Mouse (Mus musculus) forebrain, postnatal 0 days (tissue): Measurements from ENCODE around the gene Cd28. TPM values are rescaled to one million over a fixed set of nuclear protein-coding genes. Genes with fewer than 3 reads are reported as not detected.
A peak's percentile ranks its signal among the peaks of the same experiment; 100 is the strongest.

Experiments used
- ATAC-seq: fragments of 200-750 bp; cut with Nextera tagmentation; 2 replicates; pipeline ENCODE4 v1.8.0; 2017; ENCODE audit warnings: mild to moderate bottlenecking, moderate library complexity
- DNase-seq: peaks from one replicate; pipeline ENCODE4 v3.0.0-alpha.2; 2015
- H3K27ac ChIP-seq: fragments of 300-500 bp; sonication (generic); 2 replicates; pipeline ENCODE4 v1.5.1; 2014; ENCODE audit warnings: low read depth, mild to moderate bottlenecking, antibody characterized with exemption, low read length, moderate library complexity, mixed read lengths
- H3K27me3 ChIP-seq: fragments of 300-500 bp; sonication (generic); 2 replicates; pipeline ENCODE4 v1.6.1; 2014; ENCODE audit warnings: mild to moderate bottlenecking, low read length, mixed read lengths; ENCODE audit not compliant: insufficient read depth
- H3K36me3 ChIP-seq: fragments of 300-500 bp; sonication (generic); 2 replicates; pipeline ENCODE4 v1.6.1; 2014; ENCODE audit warnings: mild to moderate bottlenecking, moderate library complexity; ENCODE audit not compliant: insufficient read depth
- H3K4me1 ChIP-seq: fragments of 300-500 bp; sonication (generic); 2 replicates; pipeline ENCODE4 v1.6.1; 2014; ENCODE audit warnings: antibody characterized with exemption; ENCODE audit not compliant: insufficient read depth
- H3K4me2 ChIP-seq: fragments of 300-500 bp; sonication (generic); 2 replicates; pipeline ENCODE4 v1.6.1; 2014; ENCODE audit warnings: low read depth, mild to moderate bottlenecking, moderate library complexity
- H3K4me3 ChIP-seq: fragments of 300-500 bp; sonication (generic); 2 replicates; pipeline ENCODE4 v1.5.1; 2014; ENCODE audit warnings: low read depth, low read length, mixed read lengths
- H3K9ac ChIP-seq: fragments of 300-500 bp; sonication (generic); 2 replicates; pipeline ENCODE4 v1.6.1; 2014; ENCODE audit warnings: mild to moderate bottlenecking
- H3K9me3 ChIP-seq: fragments of 300-500 bp; sonication (generic); 2 replicates; pipeline ENCODE4 v1.6.1; 2016; ENCODE audit warnings: low read length
- CTCF ChIP-seq: sonication (generic); IDR thresholded peaks from 2 replicates; pipeline ENCODE4 v1.5.1; 2016; ENCODE audit warnings: antibody characterized with exemption, control low read depth, low read depth
- WGBS: fragments of 180-500 bp; shearing (Covaris S2); extraction: QIAGEN DNeasy Blood & Tissue Kit; methylation state at CpG from one replicate; pipeline ENCODE4 v1.1.7; 2014; 5-methylcytosine and 5-hydroxymethylcytosine counted together
- polyA plus RNA-seq: library from polyadenylated mRNA; unstranded; fragments of >200 nt; fragmentation: Nextera tagmentation; extraction: Ambion mirVana; gene quantifications from 2 replicates; pipeline ENCODE4 v1.2.1, GENCODE M21; 2015
- total RNA-seq: library from RNA; depleted of rRNA; stranded (reverse); fragments of >200 nt; gene quantifications from 2 replicates; pipeline ENCODE4 v1.2.3, GENCODE M21; 2014; rRNA removed

The Cd28 gene
- 0.05 TPM in 1 of 2 replicates, not detected in the other for total RNA-seq
- 0.03 and 0.08 TPM in 2 replicates for polyA plus RNA-seq

- ATAC-seq (no peak), DNase-seq (no peak)
- Histone ChIP-seq H3K4me2 (no peak within 1 kb of the TSS), H3K4me1 (no peaks in the 10 kb centered on the region), H3K27ac (no peak within 1 kb of the TSS), H3K9ac (no peak within 1 kb of the TSS), H3K9me3 (no peaks in the 10 kb centered on the region), H3K4me3 (no peak within 1 kb of the TSS), H3K36me3 (no peaks in the 10 kb centered on the region), H3K27me3 (no peaks in the 10 kb centered on the region)
- WGBS = 86% methylated on average over 5 of the region's 5 CpGs
- TF ChIP-seq CTCF = no peak
These were observed at the start of gene Cd28 for GRCm38 (mm10) chr1:60716567-60716966. Gene Cd28 (plus strand): TSS chr1:60716800.

- Histone ChIP-seq H3K27ac (peak overlapping the region; percentile 62), H3K4me3 (peak overlapping the region; percentile 28), H3K4me2 (peak overlapping the region; percentile 46), H3K36me3 (no peaks in the 10 kb centered on the region), H3K27me3 (no peaks in the 10 kb centered on the region), H3K9ac (peak overlapping the region; percentile 49), H3K9me3 (no peaks in the 10 kb centered on the region), H3K4me1 (0 out of 2 replicates have a peak, but pooled peaks cover 4% of the 10 kb centered on the region)
- DNase-seq (peak; percentile 65), ATAC-seq (peak; percentile 81)
- WGBS = 9% methylated on average over 17 of the region's 17 CpGs
- no peak for TF ChIP-seq CTCF
These were observed 48.6 kb upstream of the Cd28 start for GRCm38 (mm10) chr1:60667873-60668616.

- 65% methylated on average over 9 of the region's 9 CpGs for WGBS
- Histone ChIP-seq H3K27me3 (no peaks in the 10 kb centered on the region), H3K9ac (no peak overlapping the region), H3K4me3 (no peak overlapping the region), H3K4me1 (0 out of 2 replicates have a peak, but pooled peaks cover 4% of the 10 kb centered on the region), H3K4me2 (no peak overlapping the region), H3K27ac (no peak overlapping the region), H3K36me3 (no peaks in the 10 kb centered on the region), H3K9me3 (no peaks in the 10 kb centered on the region)
- no peak for TF ChIP-seq CTCF
- DNase-seq = no peak
- no peak for ATAC-seq
These were observed 47.6 kb upstream of the Cd28 start for GRCm38 (mm10) chr1:60669048-60669447.

GRCm38 (mm10) chr1:60669664-60670063, 46.9 kb upstream of the Cd28 start:
- H3K4me2 ChIP-seq = no peak overlapping the region
- no peak overlapping the region for H3K4me3 ChIP-seq
- no peak overlapping the region for H3K9ac ChIP-seq
- no peaks in the 10 kb centered on the region for H3K9me3 ChIP-seq
- ATAC-seq (no peak), DNase-seq (no peak)
- no peak for TF ChIP-seq CTCF
- 88% methylated on average over 2 of the region's 2 CpGs for WGBS
- no peaks in the 10 kb centered on the region for H3K36me3 ChIP-seq
- no peak overlapping the region for H3K27ac ChIP-seq
- no peaks in the 10 kb centered on the region for H3K27me3 ChIP-seq
- 0 out of 2 replicates have a peak, but pooled peaks cover 4% of the 10 kb centered on the region for H3K4me1 ChIP-seq

GRCm38 (mm10) chr1:60670172-60670571, 46.4 kb upstream of the Cd28 start:
- H3K27me3 ChIP-seq = no peaks in the 10 kb centered on the region
- H3K4me1 ChIP-seq = 0 out of 2 replicates have a peak, but pooled peaks cover 4% of the 10 kb centered on the region
- DNase-seq (no peak), ATAC-seq (no peak)
- no peak overlapping the region for H3K9ac ChIP-seq
- H3K4me2 ChIP-seq = no peak overlapping the region
- H3K4me3 ChIP-seq = no peak overlapping the region
- H3K9me3 ChIP-seq = no peaks in the 10 kb centered on the region
- TF ChIP-seq CTCF = no peak
- H3K27ac ChIP-seq = no peak overlapping the region
- no peaks in the 10 kb centered on the region for H3K36me3 ChIP-seq
- 65% methylated on average over 5 of the region's 5 CpGs for WGBS

- Histone ChIP-seq H3K4me2 (no peak overlapping the region), H3K9ac (no peak overlapping the region), H3K27me3 (no peaks in the 10 kb centered on the region), H3K27ac (no peak overlapping the region), H3K4me3 (no peak overlapping the region), H3K36me3 (no peaks in the 10 kb centered on the region), H3K4me1 (no peaks in the 10 kb centered on the region), H3K9me3 (no peaks in the 10 kb centered on the region)
- ATAC-seq (no peak), DNase-seq (no peak)
- 76% methylated on average over 4 of the region's 4 CpGs for WGBS
- no peak for TF ChIP-seq CTCF
These were observed 32.8 kb upstream of the Cd28 start for GRCm38 (mm10) chr1:60683766-60684165.

GRCm38 (mm10) chr1:60696115-60696895, 20.3 kb upstream of the Cd28 start:
- WGBS = 80% methylated on average over 3 of the region's 3 CpGs
- no peak for DNase-seq
- Histone ChIP-seq H3K27ac (no peak overlapping the region), H3K4me1 (no peaks in the 10 kb centered on the region), H3K9me3 (no peaks in the 10 kb centered on the region), H3K4me3 (no peak overlapping the region), H3K27me3 (no peaks in the 10 kb centered on the region), H3K4me2 (no peak overlapping the region), H3K36me3 (no peaks in the 10 kb centered on the region), H3K9ac (no peak overlapping the region)
- no peak for ATAC-seq
- no peak for TF ChIP-seq CTCF
